Mouse (Mus musculus): ENCODE data around the gene Xrcc4. TPM values are rescaled to one million over a fixed set of nuclear protein-coding genes. Genes with fewer than 3 reads are reported as not detected.

The Xrcc4 gene
- polyA plus RNA-seq, 1 experiment from 2014 or later: 15.8 TPM

DNA sequence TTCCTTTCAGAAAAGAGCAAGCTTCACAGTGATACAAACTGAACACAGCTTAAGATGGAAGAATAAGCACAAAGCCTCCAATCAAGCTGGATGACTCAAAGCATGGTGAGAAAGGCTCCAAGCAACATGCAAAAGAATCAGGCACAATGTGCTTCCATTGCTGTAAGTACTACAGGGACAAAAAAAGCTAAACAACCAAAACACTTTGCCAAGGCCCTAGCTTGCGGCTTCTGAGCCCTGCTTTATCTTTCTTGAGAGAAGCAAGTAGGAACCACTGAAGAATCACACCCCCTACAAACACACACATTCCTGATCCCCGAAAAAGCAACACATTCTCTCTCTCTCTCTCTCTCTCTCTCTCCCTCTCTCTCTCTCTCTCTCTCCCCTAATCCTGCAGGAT lies 56.9 kb downstream of the Xrcc4 start:
- Histone ChIP-seq H3K27ac (replicated peaks) (no peak overlapping the region), H3K9me3 (no peaks in the 10 kb centered on the region), H3K9ac (no peak overlapping the region; the same call in 1 of the 2 replicates), H3K4me1 (replicated peaks) (no peaks in the 10 kb centered on the region), H3K4me2 (no peak overlapping the region), H3K27me3 (no peaks in the 10 kb centered on the region), H3K36me3 (no peaks in the 10 kb centered on the region), H3K4me3 (no peak overlapping the region)
- WGBS: 67% methylated on average over 2 of the region's 2 CpGs
- no peak for ATAC-seq (ENCODE audit: low read depth)

DNA sequence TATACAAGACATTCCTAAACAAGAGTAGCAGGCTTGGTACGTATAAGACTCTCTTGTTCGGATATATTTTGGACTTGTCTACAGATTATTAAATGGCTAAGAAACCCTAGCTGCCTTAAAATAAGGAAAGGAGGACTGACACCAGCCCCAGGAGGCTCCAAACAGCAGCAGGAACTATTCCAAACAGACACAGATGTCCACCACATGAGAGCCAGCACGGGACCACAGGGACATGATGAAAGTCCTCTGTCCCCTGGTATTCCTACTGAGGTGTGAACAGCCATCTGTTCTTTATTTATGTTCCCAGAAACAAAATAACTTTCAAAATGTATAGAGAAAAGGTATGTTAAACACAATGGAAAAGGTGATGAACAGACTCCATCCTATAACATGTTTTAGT lies 58.5 kb downstream of the Xrcc4 start:
- no peak overlapping the region for H3K27ac ChIP-seq (replicated peaks)
- ATAC-seq (ENCODE audit: low read depth): no peak
- no peaks in the 10 kb centered on the region for H3K9me3 ChIP-seq
- H3K27me3 ChIP-seq: no peaks in the 10 kb centered on the region
- H3K4me1 ChIP-seq (replicated peaks): no peaks in the 10 kb centered on the region
- H3K9ac ChIP-seq: no peak overlapping the region
- WGBS: 79% methylated on average over 3 of the region's 3 CpGs
- no peak overlapping the region for H3K4me3 ChIP-seq
- H3K4me2 ChIP-seq: no peak overlapping the region
- H3K36me3 ChIP-seq: no peaks in the 10 kb centered on the region

DNA sequence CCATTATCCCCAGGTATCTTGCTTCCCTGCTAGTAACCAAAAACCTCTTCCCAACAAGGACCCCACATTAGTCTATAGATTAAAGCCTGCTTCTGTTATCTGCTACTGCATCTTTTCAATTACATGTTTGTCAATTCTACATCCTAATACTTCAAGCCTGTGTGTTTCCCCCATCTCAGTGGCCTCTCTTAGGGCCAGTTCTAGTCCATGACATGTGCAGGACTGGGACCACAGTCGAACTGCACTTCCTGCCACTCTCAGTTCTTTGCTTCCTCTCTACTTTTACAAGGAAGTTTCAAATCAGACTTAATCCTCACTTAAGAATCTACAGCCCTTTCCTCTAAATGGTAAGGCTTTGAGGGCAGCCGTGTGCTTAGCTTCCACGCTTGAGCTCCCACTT lies 76.8 kb downstream of the Xrcc4 start:
- H3K27me3 ChIP-seq: no peaks in the 10 kb centered on the region
- WGBS: 77% methylated on average over 3 of the region's 3 CpGs
- no peaks in the 10 kb centered on the region for H3K4me1 ChIP-seq (replicated peaks)
- H3K4me3 ChIP-seq: no peak overlapping the region
- no peak overlapping the region for H3K4me2 ChIP-seq
- no peaks in the 10 kb centered on the region for H3K9me3 ChIP-seq
- no peak overlapping the region for H3K27ac ChIP-seq (replicated peaks)
- no peak for ATAC-seq (ENCODE audit: low read depth)
- no peak overlapping the region for H3K9ac ChIP-seq
- H3K36me3 ChIP-seq: no peaks in the 10 kb centered on the region

DNA sequence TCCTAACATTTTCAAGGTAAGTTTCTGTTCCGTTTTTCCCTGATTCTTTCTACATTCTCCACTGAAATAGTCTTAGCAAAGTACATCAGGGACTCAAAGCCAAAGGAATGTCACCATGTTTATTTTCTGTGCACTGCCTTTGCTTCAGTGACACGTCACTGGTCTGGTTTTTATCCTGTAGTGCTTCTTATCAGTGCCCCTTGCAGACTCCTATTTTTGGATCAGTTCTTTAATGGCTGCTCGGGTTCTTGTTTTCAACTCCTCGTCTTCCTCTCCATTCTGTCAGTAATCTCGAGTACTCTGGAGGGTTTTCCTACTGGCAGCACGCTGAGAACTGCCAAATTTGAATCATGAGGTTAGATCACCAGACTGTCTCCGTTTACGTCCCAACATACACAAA lies 77.2 kb downstream of the Xrcc4 start:
- ATAC-seq (ENCODE audit: low read depth): no peak

DNA sequence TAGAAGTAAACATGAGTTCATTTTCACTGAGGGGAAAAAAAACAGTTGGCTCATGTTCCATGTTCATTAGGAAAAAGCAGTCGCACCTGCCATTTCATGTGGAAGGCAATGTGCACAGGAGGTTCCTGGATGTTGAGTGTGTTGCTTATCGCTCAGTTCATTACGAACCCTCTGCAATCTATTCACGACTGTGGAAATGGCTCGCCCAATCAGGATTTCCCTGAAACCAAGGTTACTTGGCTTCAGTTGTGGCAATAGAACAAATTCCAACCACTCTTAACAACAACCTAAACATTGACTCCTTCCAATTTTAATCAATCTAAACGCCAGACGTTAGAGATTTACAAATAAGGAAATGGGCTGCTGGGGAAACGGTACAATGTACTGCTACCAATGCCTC lies 78.3 kb downstream of the Xrcc4 start:
- Histone ChIP-seq H3K4me1 (replicated peaks) (no peaks in the 10 kb centered on the region), H3K27ac (replicated peaks) (no peak overlapping the region), H3K36me3 (no peaks in the 10 kb centered on the region), H3K27me3 (no peaks in the 10 kb centered on the region), H3K4me3 (no peak overlapping the region), H3K9me3 (no peaks in the 10 kb centered on the region), H3K9ac (no peak overlapping the region), H3K4me2 (no peak overlapping the region)
- WGBS: 80% methylated on average over 8 of the region's 8 CpGs
- no peak for ATAC-seq (ENCODE audit: low read depth)

More for the DNA sequence above, 77.2 kb downstream of the Xrcc4 start:
- Histone ChIP-seq H3K9me3 (no peaks in the 10 kb centered on the region), H3K9ac (no peak overlapping the region), H3K36me3 (no peaks in the 10 kb centered on the region), H3K4me2 (no peak overlapping the region), H3K27me3 (no peaks in the 10 kb centered on the region), H3K4me3 (no peak overlapping the region), H3K4me1 (replicated peaks) (no peaks in the 10 kb centered on the region), H3K27ac (replicated peaks) (no peak overlapping the region)
- WGBS: 81% methylated on average over 8 of the region's 8 CpGs

DNA sequence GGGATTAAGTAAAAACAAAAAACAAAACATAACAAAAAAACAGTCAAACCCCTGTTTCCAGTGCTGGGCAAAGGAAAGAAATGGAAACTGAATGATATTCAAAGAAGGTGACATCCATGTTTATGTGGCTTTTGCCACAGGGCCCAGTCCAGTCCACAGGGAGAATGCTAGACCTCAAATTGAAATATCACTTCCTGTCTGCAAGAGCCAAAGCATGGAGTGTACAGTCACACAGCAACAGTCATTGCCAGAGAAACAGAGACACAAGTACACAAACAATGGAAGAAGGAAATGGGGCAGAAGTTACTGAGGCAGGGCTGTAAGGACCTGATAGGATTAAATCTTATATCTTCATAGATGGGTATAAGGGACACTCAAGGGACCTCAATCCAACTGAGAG lies 79.6 kb downstream of the Xrcc4 start:
- Histone ChIP-seq H3K4me3 (no peak overlapping the region), H3K9ac (no peak overlapping the region)
- no peak for ATAC-seq (ENCODE audit: low read depth)

DNA sequence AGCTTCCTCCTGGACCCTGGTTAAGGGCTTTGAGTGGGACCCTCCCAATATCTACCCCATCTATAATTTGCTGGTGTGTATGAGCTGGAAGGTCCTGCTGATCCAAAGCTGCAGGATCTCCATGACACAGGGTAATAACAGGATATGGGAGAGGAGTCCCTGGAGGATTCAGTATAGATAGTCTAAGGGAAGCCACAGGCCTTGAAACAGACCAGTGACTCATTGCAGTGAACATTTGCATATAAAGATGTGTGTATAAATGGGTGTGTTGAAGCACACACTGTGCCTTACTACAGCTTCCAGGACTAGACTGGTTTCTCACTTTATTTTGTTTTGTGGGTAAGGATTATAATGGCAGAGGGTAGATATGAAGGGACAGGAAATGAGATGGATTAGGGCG lies 83.8 kb downstream of the Xrcc4 start:
- Histone ChIP-seq H3K27ac (replicated peaks) (no peak overlapping the region), H3K4me2 (no peak overlapping the region), H3K9me3 (no peaks in the 10 kb centered on the region), H3K27me3 (no peaks in the 10 kb centered on the region), H3K36me3 (no peaks in the 10 kb centered on the region), H3K4me3 (no peak overlapping the region), H3K9ac (no peak overlapping the region), H3K4me1 (replicated peaks) (no peaks in the 10 kb centered on the region)
- 94% methylated on average over 1 of the region's 1 CpGs for WGBS
- ATAC-seq (ENCODE audit: low read depth): no peak

More for the DNA sequence above, 79.6 kb downstream of the Xrcc4 start:
- H3K4me1 ChIP-seq (replicated peaks): no peaks in the 10 kb centered on the region
- no peaks in the 10 kb centered on the region for H3K36me3 ChIP-seq
- no peak overlapping the region for H3K4me2 ChIP-seq
- H3K9me3 ChIP-seq: no peaks in the 10 kb centered on the region
- no peak overlapping the region for H3K27ac ChIP-seq (replicated peaks)
- no peaks in the 10 kb centered on the region for H3K27me3 ChIP-seq

DNA sequence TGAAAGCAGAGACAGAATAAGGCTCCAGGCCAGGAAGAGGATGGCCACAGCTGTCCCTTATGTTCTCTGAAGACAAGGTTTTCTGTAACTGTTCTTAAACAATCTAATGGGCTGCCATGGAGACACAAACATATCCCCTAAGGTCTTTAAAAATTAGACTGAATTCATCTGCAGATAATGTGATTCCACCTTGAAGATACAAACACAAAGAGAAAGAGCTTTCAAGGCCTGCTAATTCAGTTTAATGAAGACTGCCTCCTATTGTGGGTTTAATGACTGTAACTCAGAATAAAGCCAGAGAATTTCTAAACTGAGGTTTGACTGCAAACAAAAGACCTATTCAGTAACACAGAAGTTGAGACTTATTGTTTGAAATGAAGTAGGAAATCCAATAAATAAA lies 91.9 kb downstream of the Xrcc4 start:
- H3K9ac ChIP-seq: no peak overlapping the region
- no peak overlapping the region for H3K27ac ChIP-seq (replicated peaks)
- H3K27me3 ChIP-seq: no peaks in the 10 kb centered on the region
- H3K36me3 ChIP-seq: no peaks in the 10 kb centered on the region
- ATAC-seq (ENCODE audit: low read depth): no peak
- no peaks in the 10 kb centered on the region for H3K9me3 ChIP-seq
- no peak overlapping the region for H3K4me2 ChIP-seq
- no peak overlapping the region for H3K4me3 ChIP-seq
- H3K4me1 ChIP-seq (replicated peaks): 0 out of 2 replicates have a peak, but pooled peaks cover 4% of the 10 kb centered on the region

DNA sequence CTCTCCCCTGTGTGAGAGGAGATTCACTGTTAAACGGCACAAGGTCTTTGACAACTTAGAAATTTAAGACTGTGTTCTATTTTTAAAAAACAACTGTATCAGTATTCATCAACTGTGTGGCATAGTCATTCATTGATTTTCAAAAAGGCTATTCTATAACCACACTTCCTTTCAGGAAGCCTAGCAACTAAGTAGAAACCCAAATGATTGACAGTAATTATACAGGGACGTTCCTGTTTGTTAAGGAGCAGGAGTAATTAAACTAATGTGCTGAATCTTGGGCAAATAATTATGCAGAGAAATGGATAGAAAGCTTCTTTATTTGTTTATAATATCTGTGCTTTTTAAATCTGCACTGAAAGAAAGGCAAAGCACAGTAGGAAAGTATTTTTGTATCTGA lies 103.3 kb downstream of the Xrcc4 start:
- Histone ChIP-seq H3K27ac (replicated peaks) (no peak overlapping the region), H3K9me3 (no peaks in the 10 kb centered on the region), H3K9ac (no peak overlapping the region), H3K36me3 (no peaks in the 10 kb centered on the region), H3K4me1 (replicated peaks) (peaks cover 3% of the 10 kb centered on the region; the same call in 1 of the 2 replicates), H3K27me3 (no peaks in the 10 kb centered on the region), H3K4me3 (no peak overlapping the region), H3K4me2 (no peak overlapping the region)
- no peak for ATAC-seq (ENCODE audit: low read depth)
- 40% methylated on average over 2 of the region's 2 CpGs for WGBS

DNA sequence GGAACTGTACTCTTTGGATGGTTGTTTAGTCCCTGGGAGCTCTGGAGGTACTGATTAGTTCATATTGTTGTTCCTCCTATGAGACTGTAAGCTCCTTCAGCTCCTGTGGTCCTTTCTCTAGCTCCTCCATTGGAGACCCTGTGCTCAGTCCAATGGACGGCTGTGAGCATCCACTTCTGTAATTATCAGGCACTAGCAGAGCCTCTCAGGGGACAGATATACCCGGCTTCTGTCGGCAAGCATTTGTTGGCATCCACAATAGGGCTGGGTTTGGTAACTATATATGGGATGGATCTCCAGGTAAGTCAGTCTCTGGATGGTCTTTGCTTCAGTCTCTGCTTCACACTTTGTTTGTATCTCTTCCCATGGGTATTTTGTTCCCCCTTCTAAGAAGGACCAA lies 118.5 kb downstream of the Xrcc4 start:
- no peak for ATAC-seq (ENCODE audit: low read depth)
- H3K4me1 ChIP-seq (replicated peaks): no peaks in the 10 kb centered on the region
- no peaks in the 10 kb centered on the region for H3K36me3 ChIP-seq
- no peaks in the 10 kb centered on the region for H3K9me3 ChIP-seq
- no peaks in the 10 kb centered on the region for H3K27me3 ChIP-seq
- H3K27ac ChIP-seq (replicated peaks): no peak overlapping the region
- H3K4me3 ChIP-seq: no peak overlapping the region
- 70% methylated on average over 3 of the region's 3 CpGs for WGBS
- H3K4me2 ChIP-seq: no peak overlapping the region
- no peak overlapping the region for H3K9ac ChIP-seq

DNA sequence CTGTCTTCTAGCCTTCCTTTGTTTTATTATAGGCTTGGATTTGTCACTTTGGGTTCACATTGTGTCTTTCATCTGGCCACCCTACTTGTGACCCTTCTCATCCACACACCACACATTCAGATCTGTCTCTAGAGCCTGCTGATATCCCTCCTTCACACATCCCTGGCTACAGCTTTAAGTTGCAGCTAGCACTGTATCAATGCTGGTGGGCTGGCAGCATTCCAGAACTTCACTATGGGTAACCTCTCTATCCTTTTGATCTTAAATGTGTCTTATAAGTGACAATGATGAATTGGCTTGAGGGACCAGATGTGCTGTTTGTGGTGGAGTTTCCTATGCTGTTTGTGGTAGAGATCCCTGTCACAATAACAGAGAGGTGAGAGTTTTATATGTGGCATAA lies 120.7 kb downstream of the Xrcc4 start:
- H3K9me3 ChIP-seq: no peaks in the 10 kb centered on the region

DNA sequence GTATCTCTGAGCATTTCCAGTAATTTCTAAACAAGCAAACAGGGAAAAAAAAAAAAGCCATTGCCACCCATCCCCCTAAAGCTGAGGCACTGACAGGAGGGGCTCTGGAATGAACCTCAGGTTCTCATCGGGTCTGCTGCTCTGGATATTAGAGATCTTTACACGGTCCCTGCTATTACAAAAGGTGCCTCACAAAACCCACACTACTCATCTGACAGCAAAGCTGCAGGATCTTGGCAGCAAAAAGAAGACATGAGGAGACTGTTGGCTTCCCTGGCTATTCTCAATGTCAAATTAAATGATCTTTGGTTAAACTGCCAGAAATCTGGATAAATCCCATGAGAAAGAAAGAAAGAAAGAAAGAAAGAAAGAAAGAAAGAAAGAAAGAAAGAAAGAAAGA lies 145.1 kb downstream of the Xrcc4 start:
- H3K9me3 ChIP-seq: no peaks in the 10 kb centered on the region
- no peak overlapping the region for H3K9ac ChIP-seq
- ATAC-seq (ENCODE audit: low read depth): no peak
- 53% methylated on average over 2 of the region's 2 CpGs for WGBS
- H3K4me3 ChIP-seq: no peak overlapping the region
- H3K36me3 ChIP-seq: no peaks in the 10 kb centered on the region
- no peaks in the 10 kb centered on the region for H3K27me3 ChIP-seq
- no peak overlapping the region for H3K27ac ChIP-seq (replicated peaks)
- no peak overlapping the region for H3K4me2 ChIP-seq
- H3K4me1 ChIP-seq (replicated peaks): no peaks in the 10 kb centered on the region

More for the DNA sequence above, 120.7 kb downstream of the Xrcc4 start:
- no peak overlapping the region for H3K4me2 ChIP-seq
- no peaks in the 10 kb centered on the region for H3K36me3 ChIP-seq
- H3K27ac ChIP-seq (replicated peaks): no peak overlapping the region
- ATAC-seq (ENCODE audit: low read depth): no peak
- H3K4me3 ChIP-seq: no peak overlapping the region
- H3K27me3 ChIP-seq: no peaks in the 10 kb centered on the region
- H3K4me1 ChIP-seq (replicated peaks): no peaks in the 10 kb centered on the region
- no peak overlapping the region for H3K9ac ChIP-seq

DNA sequence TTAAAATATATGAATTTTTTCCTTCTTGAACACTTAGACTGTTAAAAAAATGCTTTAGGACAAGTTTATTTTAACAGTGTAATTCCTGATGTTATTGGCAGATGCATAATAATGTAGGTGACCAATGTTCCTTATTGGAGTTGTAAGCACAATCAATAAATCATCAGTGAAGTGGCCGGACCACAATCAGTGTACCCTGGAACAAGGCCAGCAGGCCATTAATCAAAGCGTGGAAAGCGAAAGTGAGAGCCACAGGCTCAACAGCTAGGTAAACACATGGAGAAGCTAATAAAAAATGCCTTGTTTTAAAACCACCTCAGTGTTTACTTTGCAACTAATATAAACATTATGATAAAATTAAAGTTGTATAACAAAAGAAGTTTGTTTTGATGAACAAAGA lies 159.9 kb downstream of the Xrcc4 start:
- Histone ChIP-seq H3K4me1 (replicated peaks) (peaks cover 3% of the 10 kb centered on the region; the same call in 1 of the 2 replicates), H3K36me3 (no peaks in the 10 kb centered on the region), H3K4me2 (no peak overlapping the region), H3K9me3 (no peaks in the 10 kb centered on the region), H3K9ac (no peak overlapping the region), H3K27me3 (no peaks in the 10 kb centered on the region), H3K4me3 (no peak overlapping the region), H3K27ac (replicated peaks) (no peak overlapping the region)
- WGBS: 9% methylated on average over 3 of the region's 3 CpGs
- no peak for ATAC-seq (ENCODE audit: low read depth)

Measured in neural tube, embryonic 13.5 days (tissue).